Mouse (Mus musculus) right cerebral cortex, adult 2 months (tissue): Measurements from ENCODE around the gene Bves.
A peak's percentile ranks its signal among the peaks of the same experiment; 100 is the strongest.
"Not testable (repeated sequence)": the region's sequence is repeated elsewhere in the genome, so short reads cannot be mapped to it uniquely, and the experiment has no call there.

Experiments used
- DNase-seq, 2 experiments: peaks; one replicate each; pipeline ENCODE4 v3.0.0; 2021 to 2022; ENCODE audit warnings: low spot score in 2 of 2

Gene Bves

GRCm38 (mm10) chr10:45335434-45336422 is at the start of gene Bves:
Gene Bves, plus strand, starts transcription at chr10:45335772.
- peak; percentile 10 to 11 for DNase-seq

DNA sequence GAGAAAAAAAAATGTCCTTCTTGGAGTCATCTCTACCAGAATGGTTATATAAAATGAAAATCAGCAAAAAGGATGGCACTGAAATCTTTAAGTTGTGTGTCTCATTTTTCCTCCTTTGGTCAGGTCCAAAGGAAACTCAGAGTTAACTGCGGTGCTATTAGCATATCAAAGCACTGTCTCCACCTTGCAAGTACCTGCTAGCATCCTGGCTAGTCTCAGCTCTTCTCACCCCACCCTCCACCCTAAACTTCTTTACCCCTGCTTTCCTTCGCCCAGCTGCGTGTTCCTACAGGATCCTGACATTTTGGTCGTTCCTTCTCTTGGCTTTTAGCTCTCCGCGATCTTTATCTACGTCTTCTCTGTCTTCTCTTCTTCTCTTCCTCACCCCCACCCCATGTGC is 47.2 kb upstream of the Bves start:
- no peak for DNase-seq

GRCm38 (mm10) chr10:45289218-45290105 is 46.1 kb upstream of the Bves start:
- peak; percentile 6 to 15 for DNase-seq

DNA sequence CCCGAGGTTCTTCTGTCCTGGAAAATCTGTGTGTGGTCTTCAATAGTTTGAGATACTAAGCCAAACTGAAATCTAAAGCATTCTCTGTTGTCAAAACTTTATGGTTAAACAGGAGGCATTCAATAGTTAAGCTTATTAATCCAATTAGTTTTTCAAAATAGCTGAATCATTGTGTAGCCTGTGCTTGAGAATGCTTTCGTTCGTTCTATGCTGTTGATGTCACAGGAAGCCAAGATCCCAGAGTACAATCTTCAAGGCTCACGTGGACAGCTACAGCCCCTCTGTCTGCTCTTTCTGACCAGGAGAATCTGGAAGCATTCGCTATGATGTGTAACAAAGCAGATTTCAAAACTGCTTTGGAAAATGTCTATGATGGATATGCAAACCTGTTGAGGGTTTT is 45.0 kb upstream of the Bves start:
- no peak for DNase-seq

DNA sequence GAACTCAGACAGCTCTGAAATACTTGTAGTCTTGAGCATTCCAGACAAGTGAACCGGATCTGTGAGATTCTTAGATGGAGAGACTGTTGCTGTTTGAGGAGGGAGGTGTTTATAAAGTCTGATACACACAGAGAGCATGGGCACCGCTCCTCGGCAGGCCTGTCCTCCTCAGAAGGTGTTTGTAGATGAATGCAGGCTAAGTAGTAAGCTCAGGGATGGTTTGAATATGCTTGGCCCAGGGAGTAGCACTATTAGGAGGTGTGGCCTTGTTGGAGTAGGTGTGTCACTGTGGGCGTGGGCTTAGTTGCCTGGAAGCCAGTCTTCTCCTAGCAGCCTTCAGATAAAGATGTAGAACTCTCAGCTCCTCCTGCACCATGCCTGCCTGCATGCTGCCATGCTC is 43.4 kb upstream of the Bves start:
- not testable (repeated sequence) for DNase-seq

GRCm38 (mm10) chr10:45295093-45295492 is 40.5 kb upstream of the Bves start:
- DNase-seq = no peak

DNA sequence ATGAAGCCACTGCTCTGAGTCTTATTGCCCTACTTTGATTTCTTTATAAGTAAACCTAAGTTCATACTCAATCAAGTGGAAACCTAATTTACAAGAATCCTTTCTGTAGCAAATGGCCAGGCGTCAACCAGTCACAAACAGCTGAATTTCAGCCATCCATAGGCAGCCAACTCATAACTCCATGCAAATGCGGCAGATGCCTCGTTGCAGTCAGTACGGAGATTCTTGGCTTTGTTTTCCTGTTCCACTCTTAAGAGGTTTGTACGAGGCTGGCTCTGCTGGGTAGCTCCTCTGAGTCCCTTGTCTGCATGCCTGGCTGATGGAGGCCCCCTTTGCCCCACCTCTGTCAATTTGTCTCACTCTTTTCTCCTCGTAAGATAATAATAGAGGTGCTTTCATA is 37.1 kb upstream of the Bves start:
- DNase-seq = no peak

DNA sequence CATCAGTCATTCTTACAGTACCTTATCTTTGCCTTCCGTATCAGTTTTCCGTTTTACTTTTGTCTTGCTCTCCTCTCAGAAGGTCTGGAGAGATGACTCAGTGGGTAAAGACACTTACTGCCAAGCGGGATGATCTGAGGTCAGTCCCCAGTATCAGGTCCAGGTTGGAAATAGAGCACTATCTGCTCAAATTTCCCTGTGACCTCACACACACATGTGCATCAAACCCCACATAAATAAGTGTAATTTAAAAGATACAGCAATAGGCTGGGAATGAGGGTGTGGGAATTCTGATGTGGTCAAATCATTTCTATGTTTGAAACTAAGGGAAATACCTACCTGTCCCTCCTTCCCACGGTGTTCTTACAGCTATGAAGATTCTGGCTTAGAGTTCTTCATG is 36.1 kb upstream of the Bves start:
- DNase-seq = no peak

GRCm38 (mm10) chr10:45303315-45304036 is 32.1 kb upstream of the Bves start:
- DNase-seq = no peak

DNA sequence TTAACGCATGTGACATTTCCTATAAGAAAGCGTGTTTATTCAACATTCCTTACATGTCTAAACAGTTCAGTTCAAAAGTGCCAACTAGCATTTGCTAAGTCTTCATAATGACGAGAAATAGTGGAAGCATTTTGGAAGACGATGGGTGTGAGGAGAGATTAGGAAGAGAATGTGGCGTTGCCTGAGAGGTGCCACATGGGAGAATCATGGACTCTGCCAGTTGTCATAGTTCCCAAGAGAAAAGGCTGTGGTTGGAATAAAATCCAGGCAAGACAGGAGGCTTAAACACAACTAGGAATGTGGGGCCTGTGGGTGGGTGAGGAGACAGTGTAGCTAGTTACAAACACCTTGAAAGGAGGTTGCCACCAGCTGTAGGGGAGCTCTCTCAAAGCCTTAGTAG is 30.4 kb upstream of the Bves start:
- no peak for DNase-seq

GRCm38 (mm10) chr10:45311129-45311528 is 24.4 kb upstream of the Bves start:
- no peak for DNase-seq

- no peak for DNase-seq
Observed at GRCm38 (mm10) chr10:45311624-45312023, 23.9 kb upstream of the Bves start.

DNA sequence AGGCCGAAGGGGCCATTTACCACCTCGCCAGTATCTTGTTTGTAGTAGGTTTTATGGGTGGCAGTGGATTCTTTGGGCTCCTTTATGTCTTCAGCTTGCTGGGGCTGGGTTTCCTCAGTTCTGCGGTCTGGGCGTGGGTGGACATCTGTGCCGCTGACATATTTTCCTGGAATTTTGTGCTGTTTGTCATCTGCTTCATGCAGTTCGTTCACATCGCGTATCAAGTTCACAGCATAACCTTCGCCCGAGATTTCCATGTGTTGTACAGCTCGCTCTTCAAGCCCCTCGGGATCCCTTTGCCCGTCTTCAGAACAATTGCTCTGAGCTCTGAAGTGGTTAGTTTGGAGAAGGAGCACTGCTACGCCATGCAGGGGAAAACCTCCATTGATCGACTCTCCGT is 20.7 kb upstream of the Bves start:
- no peak for DNase-seq

GRCm38 (mm10) chr10:45318922-45319321 is 16.6 kb upstream of the Bves start:
- DNase-seq = no peak

- DNase-seq = no peak
Observed at GRCm38 (mm10) chr10:45320296-45320695, 15.3 kb upstream of the Bves start.

DNA sequence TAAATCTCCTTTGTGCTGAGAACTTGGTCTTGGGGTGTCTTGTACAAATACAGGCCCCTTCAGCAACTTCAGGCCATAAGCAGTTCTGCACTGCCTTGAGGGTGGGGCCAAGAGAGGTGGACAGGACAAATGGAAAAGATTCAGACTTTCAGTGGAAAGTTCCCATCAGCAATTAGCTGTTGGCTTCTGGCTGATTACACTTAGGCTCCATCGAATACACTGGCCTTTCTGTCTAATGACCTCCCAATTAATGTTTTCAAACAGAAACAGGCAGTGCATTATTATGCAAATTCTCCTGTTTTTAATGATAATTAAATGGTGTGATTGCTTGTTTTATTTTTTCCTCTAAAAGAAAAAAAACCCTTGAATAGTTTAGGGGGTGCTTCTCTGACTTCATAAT is 11.4 kb upstream of the Bves start:
- no peak for DNase-seq

DNA sequence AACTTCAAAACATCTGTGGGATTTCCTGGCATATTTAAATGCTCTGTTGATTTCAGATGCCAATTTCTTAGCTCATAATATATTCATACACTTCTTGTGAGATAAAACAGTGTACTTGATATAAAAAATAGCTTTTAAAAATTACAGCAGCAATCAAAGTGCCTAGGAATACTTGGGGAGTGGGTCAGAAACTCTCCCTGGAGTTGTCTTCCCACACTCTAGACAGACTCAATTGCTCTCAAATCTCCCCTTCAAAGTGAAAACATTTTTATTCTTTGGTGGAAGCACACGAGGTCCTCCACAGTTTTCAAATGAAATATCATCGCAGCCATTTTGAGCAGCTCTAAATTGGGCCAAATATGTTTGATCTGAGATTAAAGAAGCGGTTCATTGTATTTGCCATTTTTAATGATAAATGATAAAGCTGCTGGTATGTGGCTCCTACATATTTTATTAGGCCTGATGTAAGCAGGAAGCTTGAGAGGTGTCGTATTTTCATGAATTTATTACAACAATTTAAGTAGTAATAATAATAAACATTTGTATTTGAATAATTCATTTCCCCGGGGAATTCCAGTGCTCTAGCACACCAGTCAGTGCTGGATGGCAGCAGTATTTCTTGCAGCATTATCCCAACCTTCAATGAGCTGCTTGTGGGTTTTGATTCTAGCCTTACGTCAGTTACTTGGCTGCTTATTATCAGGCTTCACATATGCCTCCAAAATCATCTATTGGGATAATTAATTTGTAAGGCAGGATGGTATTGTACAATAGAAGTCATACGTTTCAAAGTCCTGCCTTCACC is 7.2 kb upstream of the Bves start:
- no peak for DNase-seq

- no peak for DNase-seq
Observed at GRCm38 (mm10) chr10:45334925-45335324, 647 bp upstream of the Bves start.

DNA sequence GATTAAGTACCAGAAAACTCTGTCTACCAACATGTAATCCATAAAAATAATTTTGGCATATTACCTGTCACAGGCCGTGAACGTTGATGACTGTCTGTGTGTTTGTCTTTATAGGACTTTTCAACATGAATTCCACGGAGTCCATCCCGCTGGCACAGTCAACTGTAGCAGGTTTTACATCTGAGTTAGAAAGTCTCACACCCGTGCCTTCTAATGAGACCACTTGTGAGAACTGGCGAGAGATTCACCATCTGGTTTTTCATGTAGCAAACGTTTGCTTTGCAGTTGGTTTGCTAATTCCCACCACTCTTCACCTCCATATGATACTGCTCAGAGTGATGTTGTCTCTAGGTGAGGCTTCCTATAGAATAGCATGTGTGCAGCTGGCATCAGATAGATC is 3.5 kb downstream of the Bves start:
- DNase-seq = no peak

GRCm38 (mm10) chr10:45344381-45344780 is 8.8 kb downstream of the Bves start:
- no peak for DNase-seq

- no peak for DNase-seq
Observed at GRCm38 (mm10) chr10:45345217-45345616, 9.6 kb downstream of the Bves start.
